Comparison of ENCODE assay signal across 35 mouse cellular contexts in the genomic region with DNA sequence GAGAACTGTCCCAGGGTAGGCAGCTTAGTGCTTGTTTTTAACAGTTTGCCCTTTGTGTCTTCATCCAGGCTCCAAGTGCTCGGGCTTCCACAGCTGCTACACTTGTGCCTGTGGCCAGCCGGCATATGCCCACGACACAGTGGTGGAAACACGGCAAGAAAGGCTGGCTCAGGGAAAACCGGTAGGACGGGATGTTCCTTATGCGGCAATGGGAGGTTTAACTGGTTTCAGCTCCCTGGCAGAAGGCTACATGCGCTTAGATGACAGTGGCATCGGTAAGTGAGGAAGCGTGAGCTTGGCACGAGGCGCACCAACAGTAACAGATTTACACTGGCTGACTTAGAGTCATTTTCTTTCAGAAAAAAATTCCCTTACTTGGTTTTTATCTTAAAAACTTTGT. TPM values are rescaled to one million over a fixed set of nuclear protein-coding genes. Genes with fewer than 3 reads are reported as not detected.
DNase-seq lines count a peak whose midpoint lies in the region; ATAC-seq and TF ChIP-seq lines count a peak whose summit lies in the region.
"Had no signal": no experiment of that assay in that cellular context is flagged by ENCODE, and none has a peak within 500 bp of the region (broad histone marks: within the 10 kb centered on the region; RNA-seq: fewer than 3 reads in every experiment).

No protein-coding gene starts in this region.

- no peak overlapping the region for H3K9ac ChIP-seq in lung, postnatal 0 days (replicated peaks; ENCODE audit: low read depth)
- H3K9ac ChIP-seq: forebrain, embryonic 15.5 days; hindbrain, embryonic 13.5 days; limb, embryonic 13.5 days; liver, embryonic 12.5 days; liver, postnatal 0 days; midbrain, embryonic 15.5 days; neural tube, embryonic 15.5 days had no signal

- no peak overlapping the region for H3K4me2 ChIP-seq in lung, postnatal 0 days (replicated peaks; ENCODE audit: low read depth, low read length)
- H3K4me2 ChIP-seq: forebrain, embryonic 15.5 days; heart, embryonic 11.5 days; hindbrain, embryonic 13.5 days; limb, embryonic 13.5 days; liver, embryonic 12.5 days; midbrain, embryonic 15.5 days; neural tube, embryonic 15.5 days had no signal

- no peak for TF ChIP-seq EP300 in lung, postnatal 0 days (IDR thresholded peaks at IDR 0.05)

- no peaks in the 10 kb centered on the region; the same call in 1 of the 2 replicates for H3K4me1 ChIP-seq in lung, postnatal 0 days (ENCODE audit: insufficient read depth, low read depth, low read length)
- no peaks in the 10 kb centered on the region for H3K4me1 ChIP-seq in lung, adult 2 months (ENCODE audit: control insufficient read depth, insufficient read depth, low read length)
- H3K4me1 ChIP-seq: forebrain, embryonic 15.5 days; hindbrain, embryonic 13.5 days; limb, embryonic 13.5 days; midbrain, embryonic 10.5 days; midbrain, embryonic 15.5 days; neural tube, embryonic 15.5 days had no signal

- no peaks in the 10 kb centered on the region for H3K9me3 ChIP-seq in lung, postnatal 0 days (ENCODE audit: low read length)
- H3K9me3 ChIP-seq: forebrain, embryonic 15.5 days; hindbrain, embryonic 13.5 days; limb, embryonic 13.5 days; liver, embryonic 12.5 days; midbrain, embryonic 10.5 days; midbrain, embryonic 15.5 days; neural tube, embryonic 15.5 days had no signal

- 0 out of 2 replicates have a peak, but pooled peaks have one; percentile 47 for ATAC-seq in frontal cortex, adult (ENCODE audit: low TSS enrichment)
- no peak for ATAC-seq in lung, postnatal 0 days
- ATAC-seq: CD4-positive, CD25-positive, alpha-beta regulatory T cell, adult 4 months; forebrain, embryonic 15.5 days; intestine, embryonic 16.5 days; liver, embryonic 12.5 days; liver, postnatal 0 days; midbrain, embryonic 15.5 days had no signal

- TF ChIP-seq CTCF in lung, postnatal 0 days (IDR thresholded peaks at IDR 0.05): no peak
- no peak for TF ChIP-seq CTCF in lung, adult 2 months (IDR thresholded peaks at IDR 0.05; ENCODE audit: insufficient read depth, low read length)

- H3K27ac ChIP-seq in lung, postnatal 0 days (ENCODE audit: low read length): no peak overlapping the region
- H3K27ac ChIP-seq: forebrain, embryonic 15.5 days; hindbrain, embryonic 13.5 days; kidney, postnatal 0 days; limb, embryonic 13.5 days; liver, embryonic 12.5 days; midbrain, embryonic 10.5 days; midbrain, embryonic 15.5 days; neural tube, embryonic 15.5 days had no signal

- no peak overlapping the region for H3K4me3 ChIP-seq in lung, postnatal 0 days (ENCODE audit: low read depth, low read length)
- H3K4me3 ChIP-seq in lung, adult 2 months (replicated peaks; ENCODE audit: extremely low read depth, low read depth, low read length): no peak overlapping the region
- H3K4me3 ChIP-seq: forebrain, embryonic 15.5 days; hindbrain, embryonic 13.5 days; limb, embryonic 13.5 days; liver, embryonic 12.5 days; midbrain, embryonic 10.5 days; midbrain, embryonic 15.5 days; neural tube, embryonic 15.5 days had no signal

- DNase-seq in frontal cortex, postnatal 36 days (ENCODE audit: low spot score in 2 of 2): no peak
- DNase-seq in lung, postnatal 0 days (ENCODE audit: low spot score): peak; percentile 32
- DNase-seq in lung, adult 2 months: no peak
- peak; percentile 66 for DNase-seq in fat pad, adult 2 months (ENCODE audit: extremely low read depth, low read depth, low spot score)
- peak; percentile 64 for DNase-seq in urinary bladder, postnatal 14 days (ENCODE audit: low spot score)
- no peak for DNase-seq in B cell, adult 2 months
- no peak for DNase-seq in kidney, postnatal 4 days
- DNase-seq: adrenal gland, postnatal 14 days; cerebellum, adult 11-12 months; cerebellum, adult 9-11 months; gastrocnemius, postnatal 14 days; heart, adult 18-20 months; heart, postnatal 4 days; kidney, adult 8-10 months; layer of hippocampus, adult 9-11 months; liver, postnatal 0 days; retina, postnatal 1 day; right cerebral cortex, postnatal 14 days had no signal

- 41% methylated on average over 12 of the region's 12 CpGs for WGBS in lung, postnatal 0 days
- WGBS in lung, adult 2 months: 60% methylated on average over 12 of the region's 12 CpGs

- no peak for TF ChIP-seq POLR2A in lung, adult 2 months (IDR thresholded peaks at IDR 0.05; ENCODE audit: borderline replicate concordance, extremely low read depth, low read depth, low read length)

- no peaks in the 10 kb centered on the region for H3K27me3 ChIP-seq in lung, postnatal 0 days (replicated peaks; ENCODE audit: insufficient read depth, low read length)
- H3K27me3 ChIP-seq: forebrain, embryonic 15.5 days; hindbrain, embryonic 13.5 days; limb, embryonic 13.5 days; liver, embryonic 12.5 days; midbrain, embryonic 15.5 days; neural tube, embryonic 15.5 days had no signal

- no peaks in the 10 kb centered on the region for H3K36me3 ChIP-seq in lung, postnatal 0 days (ENCODE audit: insufficient read depth, low read length)
- H3K36me3 ChIP-seq: forebrain, embryonic 15.5 days; midbrain, embryonic 15.5 days; neural tube, embryonic 15.5 days had no signal

RNA-seq across cellular contexts. Expression of gene Fam221a, which starts 10.8 kb away (rescaled TPM):
- polyA plus RNA-seq in lung, postnatal 0 days (2015; fragmentation: Nextera tagmentation; extraction: Ambion mirVana): 17.0 and 20.5 TPM in 2 replicates
- polyA plus RNA-seq in lung, adult 2 months (2012; rRNA removed): 8.6 and 11.6 TPM in 2 replicates

RNA-seq across cellular contexts. Expression of gene Stk31, which starts 17.1 kb away (rescaled TPM):
- polyA plus RNA-seq in lung, postnatal 0 days (2015; fragmentation: Nextera tagmentation; extraction: Ambion mirVana): not detected in 2 replicates
- not detected in 2 replicates for polyA plus RNA-seq in lung, adult 2 months (2012; rRNA removed)
- polyA plus RNA-seq: CD4-positive, CD25-positive, alpha-beta regulatory T cell, adult 4 months; cortical plate, adult 2 months; heart, postnatal 0 days; intestine, embryonic 16.5 days; kidney, postnatal 0 days; large intestine, adult 2 months; liver, embryonic 12.5 days; liver, postnatal 0 days; midbrain, embryonic 15.5 days; small intestine, adult 2 months; stomach, embryonic 14.5 days had no signal

RNA-seq across cellular contexts. Expression of gene Ccdc126, which starts 59.3 kb away (rescaled TPM):
- polyA plus RNA-seq in lung, postnatal 0 days (2015; fragmentation: Nextera tagmentation; extraction: Ambion mirVana): 14.8 and 15.4 TPM in 2 replicates
- polyA plus RNA-seq in lung, adult 2 months (2012; rRNA removed): 5.0 and 5.7 TPM in 2 replicates

Comparison
In these comparisons a context has a peak if more than half of its experiments do, and no peak if none do; other contexts are left out.
1. DNase-seq: peak in lung, postnatal 0 days (single experiment), fat pad, adult 2 months (single experiment) and urinary bladder, postnatal 14 days (single experiment); none in frontal cortex, postnatal 36 days (0 of 2), lung, adult 2 months (single experiment), B cell, adult 2 months (0 of 2) and kidney, postnatal 4 days (0 of 2).